In the genomic region with DNA sequence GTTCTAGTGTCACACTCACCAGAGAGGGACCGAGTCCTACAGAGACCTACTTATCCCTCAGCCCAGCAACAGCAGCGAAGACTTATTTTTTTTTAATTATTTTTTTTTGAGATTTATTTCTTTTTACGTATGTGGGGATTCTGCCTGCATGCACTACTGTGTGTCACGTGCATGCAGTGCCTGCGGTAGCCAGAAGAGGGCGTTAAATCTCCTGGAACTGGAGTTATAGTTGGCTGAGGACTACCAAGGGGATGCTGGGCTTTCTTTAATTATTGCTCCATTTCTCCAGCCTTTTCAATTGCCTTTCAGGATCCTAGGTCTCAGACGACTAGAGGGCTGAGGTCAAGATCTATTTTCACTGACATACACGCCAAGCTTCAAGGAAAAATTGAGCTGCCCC, we compare ENCODE assay signal across 9 mouse cellular contexts. TPM values are rescaled to one million over a fixed set of nuclear protein-coding genes. Genes with fewer than 3 reads are reported as not detected.
DNase-seq lines count a peak whose midpoint lies in the region; ATAC-seq and TF ChIP-seq lines count a peak whose summit lies in the region.
"Had no signal": no experiment of that assay in that cellular context is flagged by ENCODE, and none has a peak within 500 bp of the region (broad histone marks: within the 10 kb centered on the region; RNA-seq: fewer than 3 reads in every experiment).

No protein-coding gene starts in this region.

- no peak overlapping the region for H3K4me3 ChIP-seq in intestine, postnatal 0 days (ENCODE audit: low read depth, low read length)
- H3K4me3 ChIP-seq in intestine, embryonic 15.5 days (replicated peaks) = no peak overlapping the region
- H3K4me3 ChIP-seq in testis, adult 2 months (ENCODE audit: control insufficient read depth, low read depth, low read length) = no peak overlapping the region
- no peak overlapping the region for H3K4me3 ChIP-seq in bone marrow macrophage, adult 2 months (ENCODE audit: insufficient read depth, low read length)
- no peak overlapping the region for H3K4me3 ChIP-seq in liver, postnatal 0 days (ENCODE audit: low read depth, low read length)
- H3K4me3 ChIP-seq: embryonic facial prominence, embryonic 15.5 days had no signal

- H3K27me3 ChIP-seq in intestine, postnatal 0 days (replicated peaks; ENCODE audit: control insufficient read depth, insufficient read depth, low read length) = no peaks in the 10 kb centered on the region
- no peaks in the 10 kb centered on the region for H3K27me3 ChIP-seq in intestine, embryonic 15.5 days (replicated peaks)
- no peaks in the 10 kb centered on the region for H3K27me3 ChIP-seq in testis, adult 2 months (ENCODE audit: control insufficient read depth, insufficient read depth, low read length)
- H3K27me3 ChIP-seq in liver, postnatal 0 days (ENCODE audit: insufficient read depth, low read length) = no peaks in the 10 kb centered on the region
- H3K27me3 ChIP-seq: embryonic facial prominence, embryonic 15.5 days had no signal

- peak; percentile 72 for TF ChIP-seq CTCF in intestine, postnatal 0 days (IDR thresholded peaks at IDR 0.05; ENCODE audit: low read depth)
- peak; percentile 54; the same call in 1 of the 2 replicates for TF ChIP-seq CTCF in testis, adult 2 months (IDR thresholded peaks at IDR 0.05; ENCODE audit: control insufficient read depth, insufficient read depth, insufficient replicate concordance, low read depth, low read length)
- TF ChIP-seq CTCF in bone marrow macrophage, adult 2 months (IDR thresholded peaks at IDR 0.05; ENCODE audit: low read depth, low read length) = peak; percentile 66
- TF ChIP-seq CTCF in liver, postnatal 0 days (IDR thresholded peaks at IDR 0.05; ENCODE audit: low read depth) = peak; percentile 67

- no peak overlapping the region for H3K9ac ChIP-seq in intestine, postnatal 0 days (ENCODE audit: low read depth, low read length)
- no peak overlapping the region for H3K9ac ChIP-seq in intestine, embryonic 15.5 days
- H3K9ac ChIP-seq in liver, postnatal 0 days (replicated peaks) = no peak overlapping the region
- H3K9ac ChIP-seq: embryonic facial prominence, embryonic 15.5 days had no signal

- no peak for ATAC-seq in intestine, postnatal 0 days
- no peak for ATAC-seq in intestine, embryonic 15.5 days
- no peak for ATAC-seq in liver, postnatal 0 days
- ATAC-seq in erythroblast, adult 5-6 weeks (replicated peaks; ENCODE audit: low FRiP score, poor library complexity, severe bottlenecking) = no peak

- H3K4me2 ChIP-seq in intestine, postnatal 0 days (replicated peaks; ENCODE audit: low read depth) = no peak overlapping the region
- no peak overlapping the region for H3K4me2 ChIP-seq in intestine, embryonic 15.5 days (replicated peaks)
- H3K4me2 ChIP-seq in liver, postnatal 0 days (ENCODE audit: low read depth, low read length) = no peak overlapping the region
- H3K4me2 ChIP-seq: embryonic facial prominence, embryonic 15.5 days had no signal

- H3K36me3 ChIP-seq in intestine, postnatal 0 days (ENCODE audit: control insufficient read depth, insufficient read depth) = peaks cover 13% of the 10 kb centered on the region; the same call in 1 of the 2 replicates
- H3K36me3 ChIP-seq in intestine, embryonic 15.5 days = 0 out of 2 replicates have a peak, but pooled peaks cover 3% of the 10 kb centered on the region
- no peaks in the 10 kb centered on the region for H3K36me3 ChIP-seq in testis, adult 2 months (ENCODE audit: control insufficient read depth, insufficient read depth, low read length)
- H3K36me3 ChIP-seq in liver, postnatal 0 days (replicated peaks; ENCODE audit: insufficient read depth, low read length) = peaks cover 2% of the 10 kb centered on the region; the same call in 1 of the 2 replicates

- TF ChIP-seq POLR2A in testis, adult 2 months (IDR thresholded peaks at IDR 0.05; ENCODE audit: control insufficient read depth, low read depth, low read length) = no peak
- TF ChIP-seq POLR2A in bone marrow macrophage, adult 2 months (IDR thresholded peaks at IDR 0.05; ENCODE audit: borderline replicate concordance, low read depth, low read length) = no peak

- no peaks in the 10 kb centered on the region for H3K4me1 ChIP-seq in intestine, postnatal 0 days (replicated peaks; ENCODE audit: control insufficient read depth, insufficient read depth, low read length)
- H3K4me1 ChIP-seq in intestine, embryonic 15.5 days (replicated peaks) = peaks cover 11% of the 10 kb centered on the region; the same call in 1 of the 2 replicates
- no peaks in the 10 kb centered on the region for H3K4me1 ChIP-seq in testis, adult 2 months (ENCODE audit: control insufficient read depth, insufficient read depth, low read length)
- H3K4me1 ChIP-seq in bone marrow macrophage, adult 2 months (ENCODE audit: control insufficient read depth, insufficient read depth, low read length) = peaks cover 29% of the 10 kb centered on the region
- peaks cover 16% of the 10 kb centered on the region for H3K4me1 ChIP-seq in liver, postnatal 0 days (ENCODE audit: insufficient read depth)
- H3K4me1 ChIP-seq: embryonic facial prominence, embryonic 15.5 days had no signal

- DNase-seq in testis, postnatal 14 days (ENCODE audit: low spot score) = no peak
- peak; percentile 66 for DNase-seq in liver, postnatal 0 days

- H3K27ac ChIP-seq in intestine, postnatal 0 days (ENCODE audit: low read depth, low read length) = no peak overlapping the region
- H3K27ac ChIP-seq in intestine, embryonic 15.5 days = no peak overlapping the region
- H3K27ac ChIP-seq in testis, adult 2 months (ENCODE audit: control insufficient read depth, insufficient read depth, low read depth, low read length) = no peak overlapping the region
- H3K27ac ChIP-seq in bone marrow macrophage, adult 2 months (ENCODE audit: insufficient read depth, low read depth, low read length) = no peak overlapping the region
- no peak overlapping the region for H3K27ac ChIP-seq in liver, postnatal 0 days (ENCODE audit: low read depth)
- H3K27ac ChIP-seq: embryonic facial prominence, embryonic 15.5 days had no signal

- 73% methylated on average over 8 of the region's 8 CpGs for WGBS in intestine, postnatal 0 days
- 63% methylated on average over 8 of the region's 8 CpGs for WGBS in intestine, embryonic 15.5 days
- 65% methylated on average over 8 of the region's 8 CpGs for WGBS in liver, postnatal 0 days (ENCODE audit: insufficient replicate concordance)

- no peak for TF ChIP-seq EP300 in liver, postnatal 0 days (IDR thresholded peaks at IDR 0.05; ENCODE audit: low read depth)

- H3K9me3 ChIP-seq in intestine, postnatal 0 days (ENCODE audit: control insufficient read depth) = no peaks in the 10 kb centered on the region
- no peaks in the 10 kb centered on the region for H3K9me3 ChIP-seq in intestine, embryonic 15.5 days
- no peaks in the 10 kb centered on the region for H3K9me3 ChIP-seq in liver, postnatal 0 days (ENCODE audit: low read length)
- H3K9me3 ChIP-seq: embryonic facial prominence, embryonic 15.5 days had no signal

RNA-seq across cellular contexts. Expression of gene 1700029H14Rik, which starts 40.4 kb away (rescaled TPM):
- polyA plus RNA-seq in intestine, postnatal 0 days (2015; fragmentation: Nextera tagmentation; extraction: Ambion mirVana) = not detected in 2 replicates
- not detected in 2 replicates for polyA plus RNA-seq in intestine, embryonic 15.5 days (2015; fragmentation: Nextera tagmentation; extraction: Ambion mirVana)
- polyA plus RNA-seq in testis, adult 2 months (2012; rRNA removed) = 536 and 642 TPM in 2 replicates
- polyA plus RNA-seq in bone marrow macrophage, adult 2 months (2012; ENCODE audit: insufficient read depth, insufficient read length, missing spikeins) = not detected in 2 replicates
- not detected in 2 replicates for polyA plus RNA-seq in liver, postnatal 0 days (2015; fragmentation: Nextera tagmentation; extraction: Ambion mirVana)
- not detected in 2 replicates for total RNA-seq in erythroblast, adult 5-6 weeks (2015; ENCODE audit: low replicate concordance)
- not detected in 2 replicates for total RNA-seq in erythroblast, adult 5-6 weeks (2017; ENCODE audit: low replicate concordance)
- total RNA-seq: layer of hippocampus, adult 8-10 months had no signal
- polyA plus RNA-seq: embryonic facial prominence, embryonic 15.5 days had no signal

Comparison
In these comparisons a context has a peak if more than half of its experiments do, and no peak if none do; other contexts are left out.
1. RNA of gene 1700029H14Rik, which starts 40.4 kb away (polyA plus RNA-seq): 536 to 642 TPM in testis, adult 2 months; not detected in intestine, embryonic 15.5 days, not detected in intestine, postnatal 0 days, not detected in bone marrow macrophage, adult 2 months and not detected in liver, postnatal 0 days; every median in the first group is over 100 times any median in the second.
2. Peak in every context shown above with its lines, with median percentiles within 50 percentile points of each other: CTCF ChIP-seq.